Mouse (Mus musculus) heart, adult 2 months (tissue): ENCODE measurements at regions not wholly inside any gene's neighbourhood (a gene's known extent, or its start where the extent isn't known, plus 50 kb on each side); places are given as distances from the start of the nearest gene placed in this dataset.

Source experiments
- CTCF ChIP-seq: fragments of 200-600 bp; IDR thresholded peaks from 2 replicates; pipeline ENCODE4 v1.8.1; 2022; ENCODE audit warnings: antibody characterized with exemption, mild to moderate bottlenecking, moderate library complexity
- EP300 ChIP-seq: fragments of 200-500 bp; IDR thresholded peaks from 2 replicates; pipeline ENCODE4 v1.6.1; 2011; ENCODE audit warnings: low read depth, low read length, control low read depth; ENCODE audit not compliant: insufficient read depth

DNA sequence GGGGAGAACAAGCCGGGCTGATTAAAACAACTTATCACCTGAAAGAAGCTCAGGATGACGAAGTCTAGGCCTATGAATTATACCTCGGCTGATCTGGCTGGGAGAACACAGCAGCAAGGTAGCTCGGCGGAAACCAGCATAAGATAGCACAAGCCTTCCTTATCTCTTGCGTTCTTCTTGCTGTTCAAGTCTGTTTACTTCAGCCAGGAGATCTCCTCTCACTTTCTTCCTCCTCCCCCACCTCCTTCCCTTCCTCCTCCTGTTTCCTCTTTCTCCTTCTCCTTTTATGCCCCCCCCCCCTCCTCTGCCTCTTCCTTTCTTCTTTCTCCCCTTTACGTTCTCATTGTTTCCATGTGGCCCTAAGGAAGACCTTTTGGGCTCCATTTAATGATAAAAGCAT, 168.2 kb downstream of the Adra2a start:
- no peak for TF ChIP-seq CTCF
- TF ChIP-seq EP300: no peak
